Mouse (Mus musculus) layer of hippocampus, adult 11-12 months (tissue): ENCODE measurements at regions not wholly inside any gene's neighbourhood (a gene's known extent, or its start where the extent isn't known, plus 50 kb on each side); places are given as distances from the start of the nearest gene placed in this dataset.

ENCODE experiments used
- DNase-seq: peaks from one replicate; pipeline ENCODE4 v3.0.0; 2022; ENCODE audit warnings: low spot score

GRCm38 (mm10) chr6:18674584-18675250 lies 160.1 kb upstream of the Cttnbp2 start:
- DNase-seq: no peak

DNA sequence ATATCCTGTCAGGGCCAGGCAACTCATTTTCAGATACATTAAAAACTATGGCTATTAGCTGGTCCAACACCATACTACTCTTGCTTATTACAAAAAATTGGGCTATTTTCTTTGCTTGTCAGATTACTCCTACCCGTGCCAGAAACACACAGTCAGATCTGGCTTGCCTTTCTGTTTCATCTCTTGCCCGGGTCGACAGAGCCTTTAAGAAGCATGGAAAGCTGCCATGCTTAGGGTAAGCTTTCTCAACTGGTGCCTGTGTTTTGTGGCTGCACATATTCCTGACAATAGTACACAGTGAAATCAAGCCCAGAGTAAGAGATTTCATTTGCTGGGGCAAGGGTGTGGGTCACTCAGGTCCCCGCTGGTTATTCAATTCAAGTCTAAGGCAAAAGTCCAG lies 162.5 kb upstream of the Cttnbp2 start:
- DNase-seq: no peak

GRCm38 (mm10) chr6:18680712-18681111 lies 166.1 kb upstream of the Cttnbp2 start:
- DNase-seq: peak; percentile 23

- DNase-seq: peak; percentile 78
Observed at GRCm38 (mm10) chr6:18682043-18682442, 166.3 kb upstream of the Lsm8 start.

- DNase-seq: peak; percentile 53
Observed at GRCm38 (mm10) chr6:18688652-18689348, 159.6 kb upstream of the Lsm8 start.

- no peak for DNase-seq
Observed at GRCm38 (mm10) chr6:18697536-18697935, 150.8 kb upstream of the Lsm8 start.

- no peak for DNase-seq
Observed at GRCm38 (mm10) chr6:18698989-18699728, 149.2 kb upstream of the Lsm8 start.

- no peak for DNase-seq
Observed at GRCm38 (mm10) chr6:18699729-18700386, 148.5 kb upstream of the Lsm8 start.

- no peak for DNase-seq
Observed at GRCm38 (mm10) chr6:18710763-18711162, 137.6 kb upstream of the Lsm8 start.

- DNase-seq: peak; percentile 20
Observed at GRCm38 (mm10) chr6:18748859-18749258, 99.5 kb upstream of the Lsm8 start.

- no peak for DNase-seq
Observed at GRCm38 (mm10) chr6:18764536-18764935, 83.8 kb upstream of the Lsm8 start.

DNA sequence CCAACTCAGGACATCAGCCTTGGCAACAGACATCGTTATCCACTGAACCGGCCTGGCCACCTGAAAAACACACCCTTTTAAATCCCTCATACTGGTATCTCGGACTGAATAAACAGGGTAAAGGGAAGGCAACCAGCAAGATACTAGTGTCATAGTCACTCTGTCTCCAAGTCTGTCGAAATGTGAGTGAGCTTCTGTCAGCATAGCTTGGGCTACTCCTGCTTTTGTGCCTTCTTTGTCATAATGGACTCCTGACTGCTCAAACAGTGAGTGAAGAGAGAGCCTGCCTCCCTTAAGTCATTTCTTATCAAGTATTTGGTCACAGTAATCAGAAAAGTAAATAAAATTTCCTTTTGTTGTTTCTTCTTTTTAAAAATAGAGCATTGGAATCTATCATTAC lies 53.0 kb upstream of the Lsm8 start:
- no peak for DNase-seq

GRCm38 (mm10) chr6:18795847-18796246 lies 52.5 kb upstream of the Lsm8 start:
- no peak for DNase-seq

DNA sequence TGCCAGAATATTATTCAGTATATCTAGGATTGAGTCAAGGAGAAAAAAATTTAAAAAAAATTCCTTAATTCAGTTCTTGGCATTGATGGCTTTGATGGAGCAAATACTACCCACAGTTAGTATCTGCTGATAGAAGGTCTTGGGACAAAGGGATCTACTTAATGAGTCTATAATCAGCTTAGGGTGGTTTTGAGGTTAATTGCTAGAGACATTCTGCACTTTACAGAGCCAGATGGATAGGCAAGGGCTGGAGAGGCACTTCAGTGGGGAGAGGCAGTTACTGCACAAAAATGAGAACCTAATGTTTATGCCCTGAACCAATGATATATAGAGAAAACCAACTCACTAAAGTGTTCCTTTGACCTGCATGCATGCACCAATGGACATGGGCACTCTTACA lies 51.8 kb upstream of the Lsm8 start:
- DNase-seq: no peak
